Mouse (Mus musculus): Measurements from ENCODE around the gene Scap.

GRCm38 (mm10) chr9:110431241-110431640, 98.2 kb downstream of the Scap start:
- TF ChIP-seq CTCF (IDR thresholded peaks at IDR 0.05; ENCODE audit: borderline replicate concordance, insufficient read depth, low read length): no peak
- no peak for TF ChIP-seq POLR2A (IDR thresholded peaks at IDR 0.05; ENCODE audit: low read depth, low read length)

All from embryonic fibroblast, embryonic 13.5 days (primary cell).